Mouse (Mus musculus): ENCODE measurements around the gene Stil.

Gene Stil

GRCm38 (mm10) chr4:115051245-115051644, 51.3 kb downstream of the Stil start:
- DNase-seq (ENCODE audit: low spot score in 2 of 2), result no peak

DNA sequence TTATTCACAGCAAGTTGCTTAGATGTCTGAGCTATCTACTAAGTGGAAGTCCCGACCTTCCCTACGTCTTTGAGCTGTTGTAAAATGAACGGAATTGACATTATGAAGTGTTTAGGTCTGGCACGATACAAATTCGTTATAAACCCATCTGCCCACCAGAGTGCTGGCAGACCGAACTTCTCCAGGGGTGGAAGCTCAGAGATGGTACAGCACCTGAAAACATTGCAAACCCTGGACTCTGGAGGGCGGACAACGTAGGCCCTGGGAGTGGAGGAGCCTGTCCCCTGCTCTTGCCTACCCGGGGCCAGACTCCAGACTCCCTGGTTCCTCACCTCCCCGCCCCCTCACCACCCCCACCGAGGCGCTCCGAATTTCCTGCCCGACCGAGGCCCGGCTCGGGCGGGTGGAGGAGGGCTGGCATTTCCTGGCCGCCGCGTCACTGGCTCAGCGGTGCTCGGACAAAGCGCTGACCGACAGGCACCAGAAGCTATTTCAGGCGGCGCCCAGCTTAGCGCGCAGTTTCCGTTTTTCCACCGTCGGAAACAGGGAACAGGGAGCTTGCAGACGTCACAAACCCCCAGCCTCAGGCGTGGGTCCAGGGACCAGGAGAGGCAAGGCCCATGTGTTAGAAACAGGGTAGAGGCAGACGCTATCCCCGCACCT, 52.5 kb downstream of the Stil start:
- DNase-seq (ENCODE audit: low spot score in 2 of 2), result no peak

GRCm38 (mm10) chr4:115055044-115055443, 55.1 kb downstream of the Stil start:
- DNase-seq (ENCODE audit: low spot score in 2 of 2), result no peak

- no peak for DNase-seq (ENCODE audit: low spot score in 2 of 2)
Observed at GRCm38 (mm10) chr4:115055691-115056090, 55.7 kb downstream of the Stil start.

- no peak for DNase-seq (ENCODE audit: low spot score in 2 of 2)
Observed at GRCm38 (mm10) chr4:115056371-115056920, 56.5 kb downstream of the Stil start, which contains the start of gene Tal1. Gene Tal1, plus strand, starts transcription at chr4:115056426.

- no peak for DNase-seq (ENCODE audit: low spot score in 2 of 2)
Observed at GRCm38 (mm10) chr4:115056921-115057673, 57.1 kb downstream of the Stil start.

- no peak for DNase-seq (ENCODE audit: low spot score in 2 of 2)
Observed at GRCm38 (mm10) chr4:115057674-115058316, 57.8 kb downstream of the Stil start.

DNA sequence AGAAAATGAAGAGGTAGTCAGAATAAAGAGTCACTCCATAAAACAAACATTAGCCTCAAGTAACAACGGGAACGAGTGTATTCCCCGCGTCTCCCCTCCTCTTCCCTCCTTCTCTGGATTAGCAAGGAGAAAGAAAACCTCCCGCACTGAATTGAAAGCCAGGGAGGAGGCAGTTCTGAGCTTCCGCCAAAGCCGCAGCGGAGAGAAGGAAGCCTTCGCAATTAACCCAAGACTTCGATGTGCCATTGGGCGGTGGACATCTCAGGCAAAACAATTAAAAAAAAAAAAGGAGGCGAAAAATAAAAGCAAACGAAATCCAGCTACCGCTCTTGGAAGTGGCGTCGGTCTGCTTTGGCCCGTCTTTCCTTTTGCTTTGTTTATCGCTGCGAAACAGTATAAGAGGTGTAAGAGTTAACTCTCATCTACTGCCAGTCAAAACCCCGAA, 58.4 kb downstream of the Stil start:
- no peak for DNase-seq (ENCODE audit: low spot score in 2 of 2)

GRCm38 (mm10) chr4:115058871-115059590, 59.1 kb downstream of the Stil start:
- DNase-seq (ENCODE audit: low spot score in 2 of 2), result no peak

GRCm38 (mm10) chr4:115059871-115060270, 59.9 kb downstream of the Stil start:
- DNase-seq (ENCODE audit: low spot score in 2 of 2), result no peak

- DNase-seq (ENCODE audit: low spot score in 2 of 2), result no peak
Observed at GRCm38 (mm10) chr4:115060753-115061152, 60.8 kb downstream of the Stil start.

DNA sequence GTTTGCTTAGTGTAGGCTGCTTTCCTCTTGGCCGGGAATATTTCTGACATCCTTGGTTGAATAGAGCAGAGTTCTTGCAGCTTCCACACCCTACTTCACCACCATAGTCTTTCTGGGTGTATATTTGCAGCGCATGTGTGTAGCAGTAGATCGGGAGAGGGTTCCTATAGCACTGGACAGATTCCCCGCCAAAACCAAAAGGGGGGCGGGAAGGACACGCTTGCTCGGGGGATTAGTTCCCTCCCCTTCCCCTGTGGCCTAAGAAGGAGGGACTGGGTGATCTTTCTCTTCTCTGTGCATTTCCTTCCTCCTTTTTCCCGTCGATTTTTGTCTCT, 62.5 kb downstream of the Stil start:
- DNase-seq (ENCODE audit: low spot score in 2 of 2), result no peak

DNA sequence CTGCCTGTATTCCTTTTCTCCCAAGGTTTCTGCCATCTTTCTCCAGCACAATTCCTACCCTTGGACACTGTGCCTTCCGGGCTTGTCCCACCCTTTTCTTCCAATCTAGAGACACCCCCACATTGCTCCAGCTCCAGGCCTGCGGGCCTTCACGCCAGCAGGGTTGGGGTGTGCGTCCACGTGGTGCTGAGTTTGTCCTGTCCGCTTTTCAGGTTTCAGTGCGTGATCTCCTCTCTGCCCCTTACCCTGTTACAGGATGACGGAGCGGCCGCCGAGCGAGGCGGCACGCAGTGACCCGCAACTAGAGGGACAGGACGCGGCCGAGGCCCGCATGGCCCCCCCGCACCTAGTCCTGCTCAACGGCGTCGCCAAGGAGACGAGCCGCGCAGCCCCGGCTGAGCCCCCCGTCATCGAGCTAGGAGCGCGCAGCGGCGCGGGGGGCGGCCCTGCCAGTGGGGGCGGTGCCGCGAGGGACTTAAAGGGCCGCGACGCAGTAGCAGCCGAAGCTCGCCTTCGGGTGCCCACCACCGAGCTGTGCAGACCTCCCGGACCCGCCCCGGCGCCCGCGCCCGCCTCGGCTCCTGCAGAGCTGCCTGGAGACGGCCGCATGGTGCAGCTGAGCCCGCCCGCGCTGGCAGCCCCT, 63.0 kb downstream of the Stil start:
- DNase-seq (ENCODE audit: low spot score in 2 of 2), result no peak

DNA sequence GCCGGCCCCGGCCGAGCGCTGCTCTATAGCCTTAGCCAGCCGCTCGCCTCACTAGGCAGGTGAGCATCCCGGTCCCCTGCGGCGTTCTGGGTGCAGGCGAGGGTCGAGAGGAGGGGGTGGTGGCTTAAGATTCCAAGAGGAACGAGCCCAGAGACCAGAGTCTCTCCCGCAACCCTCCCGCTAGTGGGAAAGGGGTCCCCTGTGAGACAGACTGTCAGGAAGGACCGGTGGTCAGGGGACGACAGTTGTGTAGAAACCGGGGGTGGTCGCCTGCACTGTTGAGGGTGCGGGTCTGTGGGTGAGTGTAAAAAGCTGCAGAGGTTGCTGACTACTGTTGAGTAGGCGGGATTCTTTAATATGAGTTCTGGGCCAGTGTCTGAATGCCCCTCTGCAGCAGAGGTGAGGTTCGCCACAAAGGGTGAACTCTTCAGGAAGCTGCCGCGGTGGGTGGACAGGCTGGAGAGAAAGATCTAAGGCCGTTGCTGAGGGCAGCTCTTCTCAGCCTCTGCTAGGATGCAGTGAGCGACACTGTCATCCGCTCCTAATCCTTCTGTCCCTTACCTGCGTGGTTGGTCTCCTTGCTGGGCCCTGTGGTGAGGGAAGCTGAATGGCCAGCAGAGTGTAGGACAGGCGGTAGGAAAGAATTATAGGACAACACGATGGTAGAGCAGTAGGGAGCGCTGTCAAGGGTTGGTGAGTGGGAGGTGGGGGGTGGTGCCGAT, 63.7 kb downstream of the Stil start:
- no peak for DNase-seq (ENCODE audit: low spot score in 2 of 2)

GRCm38 (mm10) chr4:115071668-115072067, 71.7 kb downstream of the Stil start:
- no peak for DNase-seq (ENCODE audit: low spot score in 2 of 2)

- no peak for DNase-seq (ENCODE audit: low spot score in 2 of 2)
Observed at GRCm38 (mm10) chr4:115074789-115075188, 74.8 kb downstream of the Stil start.

GRCm38 (mm10) chr4:115075204-115075915, 75.4 kb downstream of the Stil start:
- DNase-seq (ENCODE audit: low spot score in 2 of 2), result no peak

DNA sequence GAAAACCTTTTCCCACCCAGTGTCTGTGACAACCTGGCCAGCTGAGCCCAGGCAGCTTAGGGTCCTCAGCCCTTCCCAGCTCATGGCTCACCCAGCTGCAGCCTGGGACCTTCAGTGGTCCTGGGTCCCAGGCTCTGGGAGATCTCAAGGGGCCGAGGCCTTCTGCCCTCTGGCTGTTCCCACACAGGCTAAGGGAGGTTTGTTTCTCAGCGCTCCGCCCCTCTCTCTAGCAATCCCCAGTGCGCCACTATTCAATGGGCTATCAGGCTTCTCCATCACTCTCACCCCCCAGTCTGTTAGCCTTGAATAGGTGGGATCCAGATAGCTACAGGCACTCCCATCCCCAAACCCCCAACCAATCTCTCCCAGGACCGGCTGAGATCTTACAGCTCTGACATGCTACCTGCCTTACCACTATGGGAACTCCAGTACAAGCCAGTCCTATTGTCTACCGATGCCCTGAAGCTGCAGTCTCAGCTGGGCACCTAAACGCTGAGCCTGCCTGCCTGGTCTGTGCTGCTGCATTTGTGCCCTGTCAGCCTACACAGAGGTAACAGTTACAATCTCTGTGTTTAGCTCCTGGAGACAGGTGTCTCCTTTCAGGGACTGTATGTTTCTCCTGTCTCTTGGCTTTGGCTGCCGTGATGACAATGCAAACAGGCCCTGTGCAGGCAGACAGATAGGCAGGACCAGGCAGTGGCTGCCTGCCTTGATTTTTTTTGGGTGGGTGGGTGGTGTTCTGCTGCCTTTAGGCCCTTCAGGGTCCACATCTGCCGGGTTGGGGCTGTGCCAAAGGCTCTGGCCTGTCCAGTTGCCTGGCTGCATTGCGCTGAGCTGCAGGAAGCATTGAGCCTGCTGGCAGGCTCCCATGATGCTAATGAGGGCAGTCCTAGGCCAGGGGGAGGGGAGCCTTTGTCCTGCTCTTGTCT, 79.2 kb downstream of the Stil start:
- DNase-seq (ENCODE audit: low spot score in 2 of 2), result no peak

DNA sequence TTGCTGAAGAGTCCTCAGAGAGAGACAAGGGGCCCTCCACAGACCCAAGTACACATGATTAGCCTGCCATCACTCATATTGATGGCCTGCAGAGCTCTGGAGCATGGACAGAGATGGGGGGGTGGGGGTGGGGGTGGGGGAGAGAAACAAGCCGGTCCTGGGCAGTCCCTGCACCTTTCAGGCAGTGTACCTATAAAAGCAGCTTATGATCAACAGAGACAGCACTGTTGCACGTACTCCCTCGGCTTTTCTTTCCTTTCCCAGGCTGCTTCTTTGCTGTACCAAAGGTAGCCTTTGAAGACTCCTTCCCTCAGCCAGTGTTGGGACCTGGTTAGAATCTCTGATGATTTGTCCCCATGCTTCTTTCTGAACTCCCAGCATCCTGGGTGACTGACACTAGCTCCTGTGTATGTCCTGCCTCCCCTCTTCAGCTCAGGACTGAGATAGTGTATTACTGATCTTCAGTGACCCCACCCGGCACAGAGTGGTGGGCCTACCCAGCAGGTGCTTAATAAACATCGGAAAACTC, 79.9 kb downstream of the Stil start:
- DNase-seq (ENCODE audit: low spot score in 2 of 2), result no peak
